Mouse (Mus musculus) kidney, adult 2 months (tissue): ENCODE results near the gene Fli1. TPM values are rescaled to one million over a fixed set of nuclear protein-coding genes. Genes with fewer than 3 reads are reported as not detected.
A peak's percentile ranks its signal among the peaks of the same experiment; 100 is the strongest.

Experiments
- DNase-seq: peaks from one replicate; pipeline ENCODE4 v3.0.0; 2021
- H3K27ac ChIP-seq: fragments of 200-500 bp; 2 replicates; pipeline ENCODE4 v1.5.1; 2012; ENCODE audit warnings: low read depth, low read length, control low read depth, inconsistent platforms; ENCODE audit not compliant: insufficient read depth
- H3K27me3 ChIP-seq: fragments of 200-500 bp; replicated peaks from 2 replicates; pipeline ENCODE4 v1.6.1; 2012; ENCODE audit warnings: mild to moderate bottlenecking, moderate library complexity, low read length, inconsistent platforms; ENCODE audit not compliant: control insufficient read depth, insufficient read depth
- H3K36me3 ChIP-seq: fragments of 200-500 bp; 2 replicates; pipeline ENCODE4 v1.6.1; 2012; ENCODE audit warnings: mild to moderate bottlenecking, moderate library complexity, low read length, inconsistent platforms; ENCODE audit not compliant: control insufficient read depth, insufficient read depth
- H3K4me1 ChIP-seq: fragments of 200-500 bp; 2 replicates; pipeline ENCODE4 v1.6.1; 2011; ENCODE audit warnings: low read length; ENCODE audit not compliant: control insufficient read depth, insufficient read depth
- H3K4me3 ChIP-seq: fragments of 200-500 bp; 2 replicates; pipeline ENCODE4 v1.5.1; 2011; ENCODE audit warnings: mild to moderate bottlenecking, low read depth, low read length, control low read depth; ENCODE audit not compliant: insufficient read depth
- CTCF ChIP-seq: fragments of 200-500 bp; conservative IDR thresholded peaks from 2 replicates; pipeline ENCODE4 v1.5.1; 2011; ENCODE audit warnings: low read depth, mild to moderate bottlenecking, control low read depth, low read length, moderate library complexity, mixed read lengths; ENCODE audit not compliant: insufficient read depth, insufficient read length
- POLR2A ChIP-seq: fragments of 200-500 bp; IDR thresholded peaks from one replicate; pipeline ENCODE4 v1.6.1; 2011; ENCODE audit warnings: low read depth, low read length, control low read depth
- WGBS: fragments of 180-500 bp; shearing (Covaris S2); methylation state at CpG from one replicate; pipeline ENCODE4 v1.1.7; 2018; 5-methylcytosine and 5-hydroxymethylcytosine counted together
- polyA plus RNA-seq: library from polyadenylated mRNA; depleted of rRNA; stranded (reverse); fragments of >200 nt; gene quantifications from 2 replicates; pipeline ENCODE4 v1.2.3, GENCODE M21; 2012

Fli1 gene
- polyA plus RNA-seq, 1 experiment: 9.6 TPM

- peaks cover 2% of the 10 kb centered on the region for H3K27me3 ChIP-seq
- H3K36me3 ChIP-seq: no peaks in the 10 kb centered on the region
- H3K4me3 ChIP-seq: peak overlapping the region; percentile 70
- DNase-seq: peak; percentile 41
- WGBS: under 1% methylated on average over 70 of the region's 70 CpGs
- peak overlapping the region; percentile 60 for H3K27ac ChIP-seq
- TF ChIP-seq CTCF (no peak), POLR2A (no peak)
- no peaks in the 10 kb centered on the region; the same call in 1 of the 2 replicates for H3K4me1 ChIP-seq
Observed at GRCm38 (mm10) chr9:32540406-32541222, 2.0 kb downstream of the Fli1 start.

- Histone ChIP-seq H3K4me3 (peak overlapping the region; percentile 70), H3K36me3 (no peaks in the 10 kb centered on the region), H3K27me3 (peaks cover 2% of the 10 kb centered on the region), H3K4me1 (no peaks in the 10 kb centered on the region; the same call in 1 of the 2 replicates), H3K27ac (peak overlapping the region; percentile 60)
- WGBS: 8% methylated on average over 13 of the region's 13 CpGs
- DNase-seq: no peak
- TF ChIP-seq POLR2A (no peak), CTCF (no peak)
Observed at GRCm38 (mm10) chr9:32540061-32540405, 2.6 kb downstream of the Fli1 start.

GRCm38 (mm10) chr9:32539321-32539761 is 3.3 kb downstream of the Fli1 start:
- H3K27me3 ChIP-seq: peaks cover 2% of the 10 kb centered on the region
- H3K36me3 ChIP-seq: no peaks in the 10 kb centered on the region
- WGBS: 42% methylated on average over 3 of the region's 3 CpGs
- no peaks in the 10 kb centered on the region; the same call in 1 of the 2 replicates for H3K4me1 ChIP-seq
- H3K4me3 ChIP-seq: peak overlapping the region; percentile 37; the same call in 1 of the 2 replicates
- TF ChIP-seq CTCF (no peak), POLR2A (no peak)
- DNase-seq: no peak
- no peak overlapping the region for H3K27ac ChIP-seq

- Histone ChIP-seq H3K4me3 (no peak overlapping the region), H3K36me3 (no peaks in the 10 kb centered on the region), H3K27ac (no peak overlapping the region), H3K4me1 (no peaks in the 10 kb centered on the region; the same call in 1 of the 2 replicates), H3K27me3 (peaks cover 2% of the 10 kb centered on the region)
- TF ChIP-seq CTCF: no peak
- no peak for TF ChIP-seq POLR2A
- 71% methylated on average over 5 of the region's 5 CpGs for WGBS
- DNase-seq: no peak
Observed at GRCm38 (mm10) chr9:32538124-32538523, 4.5 kb downstream of the Fli1 start.

GRCm38 (mm10) chr9:32537706-32538105 is 5.0 kb downstream of the Fli1 start:
- no peaks in the 10 kb centered on the region for H3K36me3 ChIP-seq
- no peak for TF ChIP-seq CTCF
- no peak for TF ChIP-seq POLR2A
- no peaks in the 10 kb centered on the region for H3K27me3 ChIP-seq
- no peak overlapping the region for H3K27ac ChIP-seq
- H3K4me3 ChIP-seq: no peak overlapping the region
- 70% methylated on average over 6 of the region's 6 CpGs for WGBS
- no peak for DNase-seq
- H3K4me1 ChIP-seq: no peaks in the 10 kb centered on the region; the same call in 1 of the 2 replicates

GRCm38 (mm10) chr9:32535201-32535955 is 7.3 kb downstream of the Fli1 start:
- no peak for DNase-seq
- WGBS: 47% methylated on average over 2 of the region's 2 CpGs
- Histone ChIP-seq H3K27ac (no peak overlapping the region), H3K4me3 (no peak overlapping the region), H3K36me3 (no peaks in the 10 kb centered on the region), H3K27me3 (no peaks in the 10 kb centered on the region), H3K4me1 (no peaks in the 10 kb centered on the region; the same call in 1 of the 2 replicates)
- TF ChIP-seq CTCF: no peak
- TF ChIP-seq POLR2A: no peak

- no peak overlapping the region; the same call in 1 of the 2 replicates for H3K27ac ChIP-seq
- TF ChIP-seq POLR2A: no peak
- no peak for TF ChIP-seq CTCF
- no peaks in the 10 kb centered on the region for H3K36me3 ChIP-seq
- H3K4me3 ChIP-seq: no peak overlapping the region
- WGBS: 75% methylated on average over 11 of the region's 11 CpGs
- peak; percentile 28 for DNase-seq
- H3K27me3 ChIP-seq: no peaks in the 10 kb centered on the region
- H3K4me1 ChIP-seq: no peaks in the 10 kb centered on the region; the same call in 1 of the 2 replicates
Observed at GRCm38 (mm10) chr9:32534025-32534615, 8.5 kb downstream of the Fli1 start.
